Mouse (Mus musculus): ENCODE data around the gene Evl.

DNA sequence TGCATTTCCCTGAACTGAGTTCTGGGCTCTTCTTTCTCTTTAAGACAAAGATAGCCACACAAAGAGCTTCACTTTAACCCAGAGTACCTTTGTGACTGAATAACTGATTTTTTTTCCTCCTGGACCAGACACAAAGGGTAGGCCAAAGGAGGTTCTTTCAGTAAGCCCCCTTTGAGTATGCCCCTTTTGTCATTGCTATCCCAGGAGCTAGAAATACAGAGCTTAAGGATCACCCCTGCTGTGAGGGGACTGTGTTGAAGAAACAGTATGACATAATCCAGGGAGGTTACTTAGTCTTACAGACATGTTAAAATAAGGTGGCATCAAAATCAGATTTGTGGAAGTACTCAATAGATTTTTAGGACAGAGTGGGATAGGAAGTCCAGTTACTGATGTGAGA, 50.0 kb downstream of the Evl start:
- no peak for TF ChIP-seq CTCF (IDR thresholded peaks at IDR 0.05; ENCODE audit: insufficient read depth, low read length)
- TF ChIP-seq POLR2A (IDR thresholded peaks at IDR 0.05; ENCODE audit: borderline replicate concordance, extremely low read depth, low read depth, low read length) = no peak

Measured in lung, adult 2 months (tissue).